Mouse (Mus musculus): ENCODE results near the gene Adprm. TPM values are rescaled to one million over a fixed set of nuclear protein-coding genes. Genes with fewer than 3 reads are reported as not detected.
"Not testable (repeated sequence)": the region's sequence is repeated elsewhere in the genome, so short reads cannot be mapped to it uniquely, and the experiment has no call there.

The Adprm gene
- 33.9 and 35.4 TPM in 2 replicates for polyA plus RNA-seq (2015; fragmentation: Nextera tagmentation; extraction: Ambion mirVana)

DNA sequence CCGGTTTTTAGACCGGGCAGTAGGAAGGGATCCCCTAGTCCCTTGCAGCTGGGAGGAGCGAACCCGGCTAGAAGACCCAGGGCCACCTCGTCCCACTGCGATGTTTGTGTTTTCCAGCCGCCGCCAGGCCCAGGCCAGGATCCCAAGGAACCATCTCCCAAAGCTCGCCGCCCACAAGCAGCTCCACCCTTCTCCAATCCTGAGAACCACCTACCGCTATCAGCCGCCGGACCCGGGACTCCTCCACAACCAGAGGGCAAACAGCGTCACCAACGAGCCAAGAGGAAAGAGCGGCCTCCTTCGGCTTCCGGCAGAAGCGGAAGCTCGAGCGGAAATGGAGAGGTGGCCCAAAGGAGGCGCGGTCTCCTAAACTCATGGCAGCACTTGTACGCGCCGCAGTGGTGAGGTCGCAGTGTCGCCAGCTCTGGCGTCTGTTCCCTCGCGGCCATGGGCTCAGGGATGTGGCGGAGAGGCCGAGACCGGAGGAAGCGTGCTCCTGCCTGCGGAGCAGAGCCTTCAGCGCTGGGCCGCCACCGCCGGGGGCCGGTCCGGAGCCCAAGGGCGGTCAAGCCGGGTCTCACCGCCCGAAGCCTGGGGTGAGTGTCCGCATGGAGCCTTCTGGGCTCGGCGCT is at the start of gene Adprm, which contains the start of gene Sco1:
TSS of gene Adprm (minus strand) at position 274 of the 632 bp plus-strand sequence.
TSS of gene Sco1 (plus strand) at position 350 of the 632 bp plus-strand sequence.
- peak within 1 kb of the TSS; percentile 98 for H3K4me3 ChIP-seq (replicated peaks)
- no peaks in the 10 kb centered on the region for H3K27me3 ChIP-seq
- H3K4me2 ChIP-seq (replicated peaks) = peak within 1 kb of the TSS; percentile 67
- whole genome bisulfite sequencing = under 1% methylated on average over 49 of the region's 50 CpGs
- H3K36me3 ChIP-seq = peaks cover 22% of the 10 kb centered on the region
- peak within 1 kb of the TSS; percentile 88 for H3K27ac ChIP-seq (replicated peaks)
- no peaks in the 10 kb centered on the region for H3K9me3 ChIP-seq (replicated peaks)
- peak within 1 kb of the TSS; percentile 87 for H3K9ac ChIP-seq
- H3K4me1 ChIP-seq = peaks cover 16% of the 10 kb centered on the region
- peak; percentile 90 for ATAC-seq (ENCODE audit: insufficient number of reproducible peaks, low FRiP score, low TSS enrichment, low read depth)

GRCm38 (mm10) chr11:67101713-67102112 is 49.3 kb upstream of the Adprm start:
- no peak overlapping the region for H3K9ac ChIP-seq
- no peaks in the 10 kb centered on the region for H3K9me3 ChIP-seq (replicated peaks)
- no peak for ATAC-seq (ENCODE audit: insufficient number of reproducible peaks, low FRiP score, low TSS enrichment, low read depth)
- H3K27me3 ChIP-seq = no peaks in the 10 kb centered on the region
- WGBS = 18% methylated on average over 8 of the region's 8 CpGs
- no peak overlapping the region for H3K4me2 ChIP-seq (replicated peaks)
- H3K4me1 ChIP-seq = no peaks in the 10 kb centered on the region
- no peaks in the 10 kb centered on the region for H3K36me3 ChIP-seq
- no peak overlapping the region for H3K4me3 ChIP-seq (replicated peaks)
- H3K27ac ChIP-seq (replicated peaks) = no peak overlapping the region

DNA sequence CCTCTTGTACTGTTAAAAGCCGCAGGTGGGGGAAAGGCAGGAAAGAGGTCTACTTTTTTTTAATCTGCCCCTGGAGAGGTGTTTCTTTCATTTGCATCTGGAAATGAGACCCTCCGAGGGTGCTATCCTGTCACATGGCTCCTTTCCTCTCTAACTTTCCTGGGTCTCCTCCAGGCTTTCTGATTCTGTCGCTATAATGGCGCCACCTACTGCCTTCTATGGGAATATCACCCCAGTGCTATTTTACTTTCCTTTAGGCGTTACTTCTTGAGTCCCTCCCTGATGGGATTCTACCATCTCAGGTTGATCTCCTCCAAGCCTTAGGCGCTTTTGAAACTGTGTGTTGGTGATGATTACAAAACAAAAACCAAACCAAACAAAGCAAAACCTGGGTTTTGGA is 47.8 kb upstream of the Adprm start:
- no peak overlapping the region for H3K9ac ChIP-seq
- H3K27me3 ChIP-seq = no peaks in the 10 kb centered on the region
- H3K4me1 ChIP-seq = no peaks in the 10 kb centered on the region
- H3K4me3 ChIP-seq (replicated peaks) = no peak overlapping the region
- 30% methylated on average over 6 of the region's 6 CpGs for WGBS
- H3K9me3 ChIP-seq (replicated peaks) = no peaks in the 10 kb centered on the region
- H3K27ac ChIP-seq (replicated peaks) = no peak overlapping the region
- H3K4me2 ChIP-seq (replicated peaks) = no peak overlapping the region
- no peaks in the 10 kb centered on the region for H3K36me3 ChIP-seq
- ATAC-seq (ENCODE audit: insufficient number of reproducible peaks, low FRiP score, low TSS enrichment, low read depth) = no peak

DNA sequence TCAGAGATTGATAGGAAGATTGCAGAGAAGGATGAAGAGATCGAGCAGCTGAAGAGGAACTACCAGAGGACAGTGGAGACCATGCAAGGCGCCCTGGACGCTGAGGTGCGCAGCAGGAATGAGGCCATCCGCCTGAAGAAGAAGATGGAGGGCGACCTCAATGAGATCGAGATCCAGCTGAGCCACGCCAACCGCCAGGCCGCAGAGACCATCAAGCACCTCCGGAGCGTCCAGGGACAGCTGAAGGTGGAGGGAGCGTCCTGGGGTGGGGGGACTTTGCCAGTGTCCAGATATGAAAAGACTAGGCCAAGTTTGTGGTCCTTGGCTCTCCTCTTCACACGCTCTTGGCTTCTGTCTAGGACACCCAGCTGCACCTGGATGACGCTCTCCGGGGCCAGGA is 46.8 kb upstream of the Adprm start:
- 94% methylated on average over 16 of the region's 16 CpGs for WGBS
- H3K27ac ChIP-seq (replicated peaks) = no peak overlapping the region
- H3K9me3 ChIP-seq (replicated peaks) = no peaks in the 10 kb centered on the region
- no peak for ATAC-seq (ENCODE audit: insufficient number of reproducible peaks, low FRiP score, low TSS enrichment, low read depth)
- H3K9ac ChIP-seq = no peak overlapping the region
- no peak overlapping the region for H3K4me2 ChIP-seq (replicated peaks)
- H3K36me3 ChIP-seq = no peaks in the 10 kb centered on the region
- H3K4me1 ChIP-seq = no peaks in the 10 kb centered on the region
- H3K27me3 ChIP-seq = no peaks in the 10 kb centered on the region
- no peak overlapping the region for H3K4me3 ChIP-seq (replicated peaks)

GRCm38 (mm10) chr11:67098427-67098826 is 46.0 kb upstream of the Adprm start:
- Histone ChIP-seq H3K4me3 (replicated peaks) (no peak overlapping the region), H3K4me1 (no peaks in the 10 kb centered on the region), H3K27ac (replicated peaks) (no peak overlapping the region), H3K36me3 (no peaks in the 10 kb centered on the region), H3K9ac (no peak overlapping the region), H3K4me2 (replicated peaks) (no peak overlapping the region), H3K27me3 (no peaks in the 10 kb centered on the region), H3K9me3 (replicated peaks) (no peaks in the 10 kb centered on the region)
- 78% methylated on average over 11 of the region's 11 CpGs for WGBS
- no peak for ATAC-seq (ENCODE audit: insufficient number of reproducible peaks, low FRiP score, low TSS enrichment, low read depth)

DNA sequence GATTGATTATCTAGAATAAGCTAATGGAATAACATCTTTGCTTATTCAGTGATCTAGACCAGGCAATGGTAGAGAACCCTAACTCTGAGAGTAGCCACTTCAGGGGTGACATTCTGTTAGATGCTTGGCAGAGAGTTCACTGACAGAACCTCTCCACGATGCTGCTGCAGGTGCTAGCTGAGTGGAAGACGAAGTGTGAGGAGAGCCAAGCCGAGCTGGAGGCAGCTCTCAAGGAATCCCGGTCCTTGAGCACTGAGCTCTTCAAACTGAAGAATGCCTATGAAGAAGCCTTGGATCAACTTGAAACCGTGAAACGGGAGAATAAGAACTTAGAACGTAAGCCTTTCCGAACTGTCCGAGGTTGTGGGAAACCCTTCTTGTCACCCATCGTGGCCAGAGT is 45.3 kb upstream of the Adprm start:
- no peaks in the 10 kb centered on the region for H3K9me3 ChIP-seq (replicated peaks)
- no peak overlapping the region for H3K4me2 ChIP-seq (replicated peaks)
- H3K27me3 ChIP-seq = no peaks in the 10 kb centered on the region
- no peak for ATAC-seq (ENCODE audit: insufficient number of reproducible peaks, low FRiP score, low TSS enrichment, low read depth)
- H3K9ac ChIP-seq = no peak overlapping the region
- 94% methylated on average over 10 of the region's 10 CpGs for WGBS
- no peaks in the 10 kb centered on the region for H3K4me1 ChIP-seq
- H3K27ac ChIP-seq (replicated peaks) = no peak overlapping the region
- H3K36me3 ChIP-seq = no peaks in the 10 kb centered on the region
- no peak overlapping the region for H3K4me3 ChIP-seq (replicated peaks)

- H3K4me2 ChIP-seq (replicated peaks) = no peak overlapping the region
- H3K27ac ChIP-seq (replicated peaks) = no peak overlapping the region
- H3K27me3 ChIP-seq = no peaks in the 10 kb centered on the region
- no peaks in the 10 kb centered on the region for H3K9me3 ChIP-seq (replicated peaks)
- no peaks in the 10 kb centered on the region for H3K36me3 ChIP-seq
- WGBS = 75% methylated on average over 29 of the region's 29 CpGs
- no peaks in the 10 kb centered on the region for H3K4me1 ChIP-seq
- no peak overlapping the region for H3K9ac ChIP-seq
- H3K4me3 ChIP-seq (replicated peaks) = no peak overlapping the region
- no peak for ATAC-seq (ENCODE audit: insufficient number of reproducible peaks, low FRiP score, low TSS enrichment, low read depth)
Measured at GRCm38 (mm10) chr11:67094470-67094869, 42.1 kb upstream of the Adprm start.

GRCm38 (mm10) chr11:67093652-67094051 is 41.3 kb upstream of the Adprm start:
- Histone ChIP-seq H3K4me3 (replicated peaks) (no peak overlapping the region), H3K9me3 (replicated peaks) (no peaks in the 10 kb centered on the region), H3K27me3 (no peaks in the 10 kb centered on the region), H3K36me3 (no peaks in the 10 kb centered on the region), H3K27ac (replicated peaks) (no peak overlapping the region), H3K9ac (no peak overlapping the region), H3K4me2 (replicated peaks) (no peak overlapping the region), H3K4me1 (no peaks in the 10 kb centered on the region)
- ATAC-seq (ENCODE audit: insufficient number of reproducible peaks, low FRiP score, low TSS enrichment, low read depth) = no peak
- 97% methylated on average over 5 of the region's 5 CpGs for whole genome bisulfite sequencing

- Histone ChIP-seq H3K4me1 (no peaks in the 10 kb centered on the region), H3K4me2 (replicated peaks) (no peak overlapping the region), H3K27ac (replicated peaks) (no peak overlapping the region), H3K9ac (no peak overlapping the region), H3K27me3 (no peaks in the 10 kb centered on the region), H3K4me3 (replicated peaks) (no peak overlapping the region), H3K9me3 (replicated peaks) (no peaks in the 10 kb centered on the region), H3K36me3 (no peaks in the 10 kb centered on the region)
- no peak for ATAC-seq (ENCODE audit: insufficient number of reproducible peaks, low FRiP score, low TSS enrichment, low read depth)
- WGBS = 79% methylated on average over 9 of the region's 9 CpGs
Measured at GRCm38 (mm10) chr11:67093201-67093600, 40.8 kb upstream of the Adprm start.

DNA sequence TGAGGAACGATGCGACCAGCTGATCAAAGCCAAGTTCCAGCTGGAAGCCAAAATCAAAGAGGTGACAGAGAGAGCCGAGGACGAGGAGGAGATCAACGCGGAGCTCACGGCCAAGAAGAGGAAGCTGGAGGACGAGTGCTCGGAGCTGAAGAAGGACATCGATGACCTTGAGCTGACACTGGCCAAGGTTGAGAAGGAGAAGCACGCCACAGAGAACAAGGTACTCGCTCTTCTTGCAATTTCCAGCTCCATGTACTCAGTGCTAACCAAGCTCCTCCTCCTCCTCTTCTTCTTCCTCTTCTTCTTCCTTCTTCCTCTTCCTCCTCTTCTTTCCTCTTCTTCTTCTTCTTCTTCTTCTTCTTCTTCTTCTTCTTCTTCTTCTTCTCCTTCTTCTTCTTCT is 40.0 kb upstream of the Adprm start:
- not testable (repeated sequence) for H3K27me3 ChIP-seq; H3K36me3 ChIP-seq; ATAC-seq (ENCODE audit: insufficient number of reproducible peaks, low FRiP score, low TSS enrichment, low read depth); H3K9me3 ChIP-seq (replicated peaks); H3K27ac ChIP-seq (replicated peaks); H3K4me3 ChIP-seq (replicated peaks); H3K4me1 ChIP-seq; H3K4me2 ChIP-seq (replicated peaks); H3K9ac ChIP-seq
- 86% methylated on average over 12 of the region's 12 CpGs for WGBS

DNA sequence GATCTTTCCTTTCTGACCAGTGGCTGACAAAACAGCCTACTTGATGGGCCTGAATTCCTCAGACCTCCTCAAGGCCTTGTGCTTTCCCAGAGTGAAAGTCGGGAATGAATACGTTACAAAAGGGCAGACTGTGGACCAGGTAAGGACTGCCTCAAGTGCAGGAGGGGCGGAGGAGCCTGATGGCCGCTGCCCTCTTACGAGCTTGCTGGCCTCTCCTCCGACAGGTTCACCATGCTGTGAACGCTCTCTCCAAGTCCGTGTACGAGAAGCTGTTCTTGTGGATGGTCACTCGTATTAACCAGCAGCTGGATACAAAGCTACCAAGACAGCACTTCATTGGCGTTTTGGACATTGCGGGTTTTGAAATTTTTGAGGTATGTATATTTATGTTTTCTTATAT is 34.8 kb upstream of the Adprm start:
- 86% methylated on average over 12 of the region's 12 CpGs for WGBS
- Histone ChIP-seq H3K9ac (no peak overlapping the region), H3K9me3 (replicated peaks) (no peaks in the 10 kb centered on the region), H3K4me2 (replicated peaks) (no peak overlapping the region), H3K4me3 (replicated peaks) (no peak overlapping the region), H3K4me1 (no peaks in the 10 kb centered on the region; the same call in 1 of the 2 replicates), H3K36me3 (no peaks in the 10 kb centered on the region), H3K27ac (replicated peaks) (no peak overlapping the region), H3K27me3 (peaks cover 23% of the 10 kb centered on the region)
- no peak for ATAC-seq (ENCODE audit: insufficient number of reproducible peaks, low FRiP score, low TSS enrichment, low read depth)

GRCm38 (mm10) chr11:67086467-67087164 is 34.2 kb upstream of the Adprm start:
- H3K9ac ChIP-seq = no peak overlapping the region
- WGBS = 41% methylated on average over 9 of the region's 9 CpGs
- ATAC-seq (ENCODE audit: insufficient number of reproducible peaks, low FRiP score, low TSS enrichment, low read depth) = no peak

More at GRCm38 (mm10) chr11:67086467-67087164, 34.2 kb upstream of the Adprm start:
- no peaks in the 10 kb centered on the region for H3K36me3 ChIP-seq
- H3K27me3 ChIP-seq = peaks cover 23% of the 10 kb centered on the region
- no peak overlapping the region for H3K27ac ChIP-seq (replicated peaks)
- H3K4me1 ChIP-seq = no peaks in the 10 kb centered on the region; the same call in 1 of the 2 replicates
- no peaks in the 10 kb centered on the region for H3K9me3 ChIP-seq (replicated peaks)
- H3K4me3 ChIP-seq (replicated peaks) = no peak overlapping the region
- H3K4me2 ChIP-seq (replicated peaks) = no peak overlapping the region
